Mouse (Mus musculus) thymus, adult 2 months (tissue): Measurements from ENCODE around the gene Dner.

ENCODE experiments used
- CTCF ChIP-seq: fragments of 200-500 bp; IDR thresholded peaks from 2 replicates; pipeline ENCODE4 v1.5.1; 2012; ENCODE audit warnings: mild to moderate bottlenecking, control low read depth, low read length, moderate library complexity, borderline replicate concordance; ENCODE audit not compliant: control insufficient read depth, poor library complexity, insufficient read depth; ENCODE audit errors: extremely low read depth
- POLR2A ChIP-seq: fragments of 200-500 bp; IDR thresholded peaks from 2 replicates; pipeline ENCODE4 v1.6.1; 2012; ENCODE audit warnings: mild to moderate bottlenecking, low read length, control low read depth, moderate library complexity; ENCODE audit not compliant: control insufficient read depth, poor library complexity, insufficient read depth; ENCODE audit errors: extremely low read depth

- TF ChIP-seq CTCF, result no peak
- TF ChIP-seq POLR2A, result no peak
Measured at GRCm38 (mm10) chr1:84585434-84585833, 110.6 kb downstream of the Dner start.
